Mouse (Mus musculus) CH12.LX (cell line): ENCODE results near the gene Bach2. TPM values are rescaled to one million over a fixed set of nuclear protein-coding genes. Genes with fewer than 3 reads are reported as not detected.
A peak's percentile ranks its signal among the peaks of the same experiment; 100 is the strongest.

ENCODE experiments used
- DNase-seq: peaks from one replicate; pipeline ENCODE4 v3.0.0-alpha.2; 2013; ENCODE audit errors: extremely low read depth
- H3K27ac ChIP-seq: 2 replicates; pipeline ENCODE4 v1.5.1; 2012; ENCODE audit warnings: low read depth, mild to moderate bottlenecking, control low read depth, moderate library complexity; ENCODE audit not compliant: insufficient read depth
- H3K27me3 ChIP-seq: replicated peaks from 2 replicates; pipeline ENCODE3; 2012; ENCODE audit warnings: inconsistent platforms
- H3K36me3 ChIP-seq, 2 experiments: replicated peaks in 1 of 2; 2 replicates each; pipeline versions ENCODE3 to v1.6.1; 2012; ENCODE audit warnings: inconsistent platforms in 1 of 2, low read length in 1 of 2, mild to moderate bottlenecking in 1 of 2, mixed read lengths in 1 of 2, moderate library complexity in 1 of 2; ENCODE audit not compliant: control insufficient read depth in 1 of 2, insufficient read depth in 1 of 2
- H3K4me1 ChIP-seq, 2 experiments: 2 replicates each; pipeline ENCODE4 v1.6.1; 2012; ENCODE audit warnings: inconsistent platforms in 1 of 2, moderate library complexity in 1 of 2; ENCODE audit not compliant: insufficient read depth in 2 of 2, control insufficient read depth in 1 of 2
- H3K4me2 ChIP-seq: 2 replicates; pipeline ENCODE4 v1.6.1; 2012; ENCODE audit warnings: low read depth, mild to moderate bottlenecking, control low read depth; ENCODE audit not compliant: poor library complexity, insufficient read depth, severe bottlenecking
- H3K4me3 ChIP-seq, 3 experiments: fragments of 150-350 bp in 1 of 3; sonication (generic) in 1 of 3; replicated peaks in 1 of 3; 2 replicates each; pipeline versions ENCODE3 to v1.5.1; 2011 to 2012; ENCODE audit warnings: low read depth in 2 of 3, low read length in 2 of 3, mild to moderate bottlenecking in 2 of 3, moderate library complexity in 2 of 3, control low read depth in 1 of 3, improper control_type of control experiment in 1 of 3, inconsistent platforms in 1 of 3, mixed read lengths in 1 of 3; ENCODE audit not compliant: poor library complexity in 1 of 3
- H3K79me2 ChIP-seq: replicated peaks from 2 replicates; pipeline ENCODE4 v1.6.1; 2012; ENCODE audit warnings: mild to moderate bottlenecking, moderate library complexity; ENCODE audit not compliant: control insufficient read depth, poor library complexity, insufficient read depth, severe bottlenecking; ENCODE audit errors: extremely low read depth
- H3K9ac ChIP-seq: 2 replicates; pipeline ENCODE4 v1.6.1; 2012; ENCODE audit warnings: low read depth, mild to moderate bottlenecking, control low read depth, moderate library complexity; ENCODE audit not compliant: insufficient read depth
- H3K9me3 ChIP-seq: replicated peaks from 2 replicates; pipeline ENCODE3; 2012; ENCODE audit warnings: low read length, inconsistent platforms, mixed read lengths
- CHD2 ChIP-seq: IDR thresholded peaks from 2 replicates; pipeline ENCODE4 v1.6.1; 2011; ENCODE audit warnings: low read length, improper control_type of control experiment
- CTCF ChIP-seq, 2 experiments: IDR thresholded peaks in 1 of 2; conservative IDR thresholded peaks in 1 of 2; 2 replicates each; pipeline ENCODE4 v1.5.1; 2011 to 2012; ENCODE audit warnings: low read depth in 2 of 2, low read length in 2 of 2, improper control_type of control experiment in 1 of 2, inconsistent platforms in 1 of 2, mild to moderate bottlenecking in 1 of 2, moderate library complexity in 1 of 2
- E2F4 ChIP-seq: IDR thresholded peaks from 2 replicates; pipeline ENCODE4 v1.6.1; 2011; ENCODE audit warnings: low read depth, low read length, improper control_type of control experiment; ENCODE audit not compliant: insufficient replicate concordance
- EP300 ChIP-seq: IDR thresholded peaks from 2 replicates; pipeline ENCODE4 v1.6.1; 2011; ENCODE audit warnings: low read length, improper control_type of control experiment
- IRF4 ChIP-seq: IDR thresholded peaks from 2 replicates; pipeline ENCODE4 v1.6.1; 2014; ENCODE audit warnings: low read depth, mild to moderate bottlenecking, inconsistent platforms, low read length, improper control_type of control experiment
- JUND ChIP-seq: conservative IDR thresholded peaks from 2 replicates; pipeline ENCODE4 v1.6.1; 2011; ENCODE audit warnings: low read depth, low read length, improper control_type of control experiment
- KAT2A ChIP-seq: IDR thresholded peaks from 2 replicates; pipeline ENCODE4 v1.6.1; 2012; ENCODE audit warnings: low read length, improper control_type of control experiment, inconsistent platforms; ENCODE audit not compliant: insufficient replicate concordance
- MAFK ChIP-seq: IDR thresholded peaks from 2 replicates; pipeline ENCODE4 v1.6.1; 2011; ENCODE audit warnings: low read length, improper control_type of control experiment; ENCODE audit not compliant: insufficient replicate concordance
- MEF2A ChIP-seq: IDR thresholded peaks from 2 replicates; pipeline ENCODE4 v1.6.1; 2014; ENCODE audit warnings: low read depth, mild to moderate bottlenecking, inconsistent platforms, low read length, improper control_type of control experiment, borderline replicate concordance
- MXI1 ChIP-seq: IDR thresholded peaks from 2 replicates; pipeline ENCODE4 v1.6.1; 2011; ENCODE audit warnings: mild to moderate bottlenecking, low read depth, low read length, improper control_type of control experiment
- NRF1 ChIP-seq: IDR thresholded peaks from 2 replicates; pipeline ENCODE4 v1.6.1; 2014; ENCODE audit warnings: low read depth, mild to moderate bottlenecking, inconsistent platforms, low read length, improper control_type of control experiment, moderate library complexity
- PAX5 ChIP-seq: IDR thresholded peaks from 2 replicates; pipeline ENCODE4 v1.6.1; 2012; ENCODE audit warnings: low read length, inconsistent platforms, mixed read lengths
- POLR2A ChIP-seq: IDR thresholded peaks from 2 replicates; pipeline ENCODE4 v1.6.1; 2011; ENCODE audit warnings: low read depth, mild to moderate bottlenecking, improper control_type of control experiment, low read length
- RAD21 ChIP-seq: IDR thresholded peaks from 2 replicates; pipeline ENCODE4 v1.6.1; 2011; ENCODE audit warnings: low read depth, mild to moderate bottlenecking, low read length, improper control_type of control experiment, moderate library complexity
- RCOR1 ChIP-seq: conservative IDR thresholded peaks from 2 replicates; pipeline ENCODE4 v1.6.1; 2012; ENCODE audit warnings: low read depth, mild to moderate bottlenecking, inconsistent platforms, low read length, improper control_type of control experiment
- SIN3A ChIP-seq: IDR thresholded peaks from 2 replicates; pipeline ENCODE4 v1.6.1; 2012; ENCODE audit warnings: low read length, improper control_type of control experiment, inconsistent platforms
- SMC3 ChIP-seq: IDR thresholded peaks from 2 replicates; pipeline ENCODE4 v1.6.1; 2011; ENCODE audit warnings: low read depth, low read length, improper control_type of control experiment
- TCF12 ChIP-seq: IDR thresholded peaks from 2 replicates; pipeline ENCODE4 v1.6.1; 2014; ENCODE audit warnings: low read depth, mild to moderate bottlenecking, inconsistent platforms, low read length, improper control_type of control experiment
- ZC3H11A ChIP-seq: IDR thresholded peaks from 2 replicates; pipeline ENCODE4 v1.6.1; 2012; ENCODE audit warnings: low read depth, mild to moderate bottlenecking, inconsistent platforms, low read length, improper control_type of control experiment
- ZKSCAN1 ChIP-seq: IDR thresholded peaks from 2 replicates; pipeline ENCODE4 v1.6.1; 2012; ENCODE audit warnings: low read depth, inconsistent platforms, low read length, improper control_type of control experiment, borderline replicate concordance
- dilution Hi-C: fragments of 300-500 bp; cut with MboI; formaldehyde crosslinking; loops from 2 replicates; pipeline ENCODE4 v1.14.3; 2020; ENCODE audit warnings: low sequenced_read_pairs; ENCODE audit not compliant: extremely low pct_unique_long_range_greater_than_20kb, extremely low pct_ligation_motif_present
- in situ Hi-C: fragments of 300-500 bp; cut with MboI; formaldehyde crosslinking; loops from 3 replicates; pipeline ENCODE4 v1.14.3; 2019; ENCODE audit warnings: low sequenced_read_pairs, low pct_ligation_motif_present, low pct_unique_long_range_greater_than_20kb, mixed read lengths
- polyA plus RNA-seq: library from polyadenylated mRNA; unstranded; fragments of >175 nt; gene quantifications from 2 replicates; pipeline ENCODE4 v1.2.1, GENCODE M21; 2012; ENCODE audit warnings: low read depth; ENCODE audit not compliant: insufficient read length
- total RNA-seq, 2 experiments: library from RNA; depleted of rRNA; stranded (reverse); fragments of 300-350 nt in 1 of 2; fragments of >200 nt in 1 of 2; gene quantifications; 2 replicates each; pipeline ENCODE4 v1.2.3; 2012 to 2014

Bach2 gene
- total and polyA plus RNA-seq, 3 experiments, result 0.11 TPM; not detected in 2

- no peaks in the 10 kb centered on the region for H3K9me3 ChIP-seq
- peak; percentile 76 for TF ChIP-seq SMC3
- no peak for TF ChIP-seq POLR2A
- TF ChIP-seq IRF4, result no peak
- peak; percentile 75 for TF ChIP-seq RAD21
- peak; percentile 13 to 71; a peak in 3 of 4 replicates for TF ChIP-seq CTCF (conservative IDR thresholded peaks at IDR 0.05 in 1 of 2, IDR thresholded peaks at IDR 0.05 in 1 of 2; ENCODE audit: low read depth in 2 of 2, low read length in 2 of 2)
- TF ChIP-seq ZC3H11A, result peak; percentile 22; the same call in 1 of the 2 replicates
- TF ChIP-seq NRF1, result no peak
- H3K36me3 ChIP-seq, result no peaks in the 10 kb centered on the region
- H3K79me2 ChIP-seq, result no peaks in the 10 kb centered on the region
- dilution Hi-C loops, result no loop called here
- no peak overlapping the region for H3K4me3 ChIP-seq
- DNase-seq, result peak; percentile 53
- no peak overlapping the region for H3K9ac ChIP-seq
- in situ Hi-C loops, result no loop called here
- H3K4me1 ChIP-seq, result no peaks in the 10 kb centered on the region; a peak in 1 of 4 replicates
- no peaks in the 10 kb centered on the region for H3K27me3 ChIP-seq
- no peak overlapping the region for H3K4me2 ChIP-seq
- no peak overlapping the region for H3K27ac ChIP-seq
Measured at GRCm38 (mm10) chr4:32538088-32538487, 299.5 kb downstream of the Bach2 start.

DNA sequence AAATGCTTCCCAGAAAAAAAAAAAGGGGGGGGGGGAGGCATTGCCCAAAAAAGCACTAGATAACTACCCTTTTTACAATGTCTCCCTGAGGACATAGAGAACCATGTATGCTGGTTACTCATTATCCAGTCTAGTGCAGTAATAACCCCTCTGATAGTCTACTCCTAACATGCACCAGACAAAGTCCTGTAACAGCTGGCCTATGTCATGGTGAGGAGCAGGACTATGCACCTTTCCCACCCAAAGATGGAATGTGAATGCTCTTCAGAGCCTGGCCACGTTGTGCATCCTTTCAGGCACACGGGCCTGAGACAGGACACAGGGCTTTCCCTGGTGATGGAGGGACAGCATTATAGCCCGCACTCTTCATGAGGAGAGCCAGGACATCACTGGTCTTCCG, 299.9 kb downstream of the Bach2 start:
- Histone ChIP-seq H3K4me3 (no peak overlapping the region), H3K27me3 (no peaks in the 10 kb centered on the region), H3K9ac (no peak overlapping the region), H3K27ac (no peak overlapping the region), H3K36me3 (no peaks in the 10 kb centered on the region), H3K79me2 (no peaks in the 10 kb centered on the region), H3K9me3 (no peaks in the 10 kb centered on the region), H3K4me1 (no peaks in the 10 kb centered on the region), H3K4me2 (no peak overlapping the region)
- TF ChIP-seq MXI1 (no peak), ZC3H11A (no peak)
- dilution Hi-C loops (no loop called here), in situ Hi-C loops (no loop called here)
- DNase-seq, result no peak

DNA sequence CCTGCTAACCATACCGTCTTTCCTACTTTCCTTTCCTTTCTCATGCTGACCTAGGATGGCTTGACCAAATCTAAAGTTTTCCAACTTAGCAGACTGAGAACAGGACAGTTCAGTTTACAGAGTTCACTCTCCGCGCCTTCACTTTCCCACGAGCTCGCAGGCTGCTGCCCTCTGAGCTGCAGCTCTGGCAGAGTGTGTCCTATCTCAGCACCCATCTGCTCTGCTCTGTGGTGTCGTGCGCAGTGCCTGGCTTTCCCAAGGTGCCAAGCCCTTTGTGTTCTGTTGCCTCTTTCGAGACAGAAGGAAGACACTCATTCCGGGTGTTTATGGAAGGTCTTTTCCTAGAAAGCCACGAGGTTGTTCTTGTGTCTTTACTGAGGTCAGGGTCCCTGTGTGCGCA, 300.4 kb downstream of the Bach2 start:
- no peaks in the 10 kb centered on the region for H3K36me3 ChIP-seq
- no peak overlapping the region for H3K4me3 ChIP-seq
- H3K9ac ChIP-seq, result no peak overlapping the region
- H3K4me2 ChIP-seq, result no peak overlapping the region
- in situ Hi-C loops, result no loop called here
- dilution Hi-C loops, result no loop called here
- H3K79me2 ChIP-seq, result no peaks in the 10 kb centered on the region
- H3K9me3 ChIP-seq, result no peaks in the 10 kb centered on the region
- TF ChIP-seq CHD2 (no peak), RCOR1 (no peak), PAX5 (no peak), ZC3H11A (no peak), MEF2A (no peak), KAT2A (no peak), ZKSCAN1 (no peak), MAFK (no peak), JUND (no peak), TCF12 (no peak), E2F4 (no peak), IRF4 (no peak), EP300 (no peak), SIN3A (no peak)
- no peak for DNase-seq
- H3K27ac ChIP-seq, result no peak overlapping the region
- no peaks in the 10 kb centered on the region for H3K4me1 ChIP-seq
- H3K27me3 ChIP-seq, result no peaks in the 10 kb centered on the region
